Mouse (Mus musculus): Measurements from ENCODE around the gene Btbd8. TPM values are rescaled to one million over a fixed set of nuclear protein-coding genes. Genes with fewer than 3 reads are reported as not detected.

Btbd8 gene
- total RNA-seq, 2 experiments from 2014 or later: 91.2 to 91.6 TPM

GRCm38 (mm10) chr5:107515453-107515852 lies 77.7 kb downstream of the Btbd8 start:
- DNase-seq (ENCODE audit: low spot score in 2 of 2): no peak

GRCm38 (mm10) chr5:107516087-107516486 lies 78.3 kb downstream of the Btbd8 start:
- no peak for DNase-seq (ENCODE audit: low spot score in 2 of 2)

GRCm38 (mm10) chr5:107518602-107519001 lies 80.8 kb downstream of the Btbd8 start:
- no peak for DNase-seq (ENCODE audit: low spot score in 2 of 2)

GRCm38 (mm10) chr5:107521386-107521785 lies 83.6 kb downstream of the Btbd8 start:
- DNase-seq (ENCODE audit: low spot score in 2 of 2): no peak

- no peak for DNase-seq (ENCODE audit: low spot score in 2 of 2)
These were observed 84.1 kb downstream of the Btbd8 start for GRCm38 (mm10) chr5:107521897-107522296.

- no peak for DNase-seq (ENCODE audit: low spot score in 2 of 2)
These were observed 86.5 kb downstream of the Btbd8 start for GRCm38 (mm10) chr5:107524281-107524680.

GRCm38 (mm10) chr5:107528856-107529255 lies 91.1 kb downstream of the Btbd8 start:
- no peak for DNase-seq (ENCODE audit: low spot score in 2 of 2)

GRCm38 (mm10) chr5:107533590-107533989 lies 95.8 kb downstream of the Btbd8 start:
- no peak for DNase-seq (ENCODE audit: low spot score in 2 of 2)

- DNase-seq (ENCODE audit: low spot score in 2 of 2): no peak
These were observed 96.8 kb downstream of the Btbd8 start, which contains the start of gene 1700028K03Rik for GRCm38 (mm10) chr5:107534581-107534980. TSS of gene 1700028K03Rik (plus strand) at chr5:107534709.

- peak; percentile 17 to 21 for DNase-seq (ENCODE audit: low spot score in 2 of 2)
These were observed 103.9 kb downstream of the Btbd8 start for GRCm38 (mm10) chr5:107541696-107542095.

- DNase-seq (ENCODE audit: low spot score in 2 of 2): no peak
These were observed 108.1 kb downstream of the Btbd8 start for GRCm38 (mm10) chr5:107545927-107546326.

- DNase-seq (ENCODE audit: low spot score in 2 of 2): no peak
These were observed 110.2 kb downstream of the Btbd8 start for GRCm38 (mm10) chr5:107547955-107548354.

- DNase-seq (ENCODE audit: low spot score in 2 of 2): no peak
These were observed 110.6 kb downstream of the Btbd8 start for GRCm38 (mm10) chr5:107548444-107548843.

- DNase-seq (ENCODE audit: low spot score in 2 of 2): no peak
These were observed 116.5 kb downstream of the Btbd8 start for GRCm38 (mm10) chr5:107554336-107554735.

- no peak for DNase-seq (ENCODE audit: low spot score in 2 of 2)
These were observed 119.2 kb downstream of the Btbd8 start for GRCm38 (mm10) chr5:107556969-107557368.

Other genes starting within 250 kb of the Btbd8 start
- gene Tgfbr3, start 148.4 kb upstream of the Btbd8 start, total RNA-seq (2021): 10 to 100 TPM; 12.7 to 13.6 TPM
- gene Brdt, start 106.8 kb upstream of the Btbd8 start, total RNA-seq (2021): 10 to 100 TPM; 14.5 to 14.7 TPM
- gene Ephx4, start 35.3 kb upstream of the Btbd8 start, total RNA-seq (2021): 10 to 100 TPM; 27.7 to 34.9 TPM
- gene Lpcat2b, start 6.4 kb upstream of the Btbd8 start, total RNA-seq (2021): under 1 TPM in 1 of 2 experiments, not detected in 1; 0.25 TPM
- gene Gm42669, start 69.6 kb downstream of the Btbd8 start, total RNA-seq (2021): under 1 TPM; 0.27 to 0.60 TPM
- under 1 TPM; 0.36 to 0.55 TPM for gene 1700028K03Rik, start 96.7 kb downstream of the Btbd8 start, total RNA-seq (2021)
- 10 to 100 TPM; 21.8 to 21.9 TPM for gene Rpap2, start 159.4 kb downstream of the Btbd8 start, total RNA-seq (2021)
- gene Glmn, start 159.9 kb downstream of the Btbd8 start, total RNA-seq (2021): 10 to 100 TPM; 20.1 to 22.8 TPM

Data from layer of hippocampus, postnatal 10 days (tissue).